Mouse (Mus musculus): ENCODE results near the gene Vmn2r105.

Vmn2r105 gene

GRCm38 (mm10) chr17:20234952-20235351 lies at the start of gene Vmn2r105:
Gene Vmn2r105, minus strand, starts transcription at chr17:20235052.
- DNase-seq (ENCODE audit: low read depth in 1 of 2, low spot score in 2 of 2) = no peak

DNA sequence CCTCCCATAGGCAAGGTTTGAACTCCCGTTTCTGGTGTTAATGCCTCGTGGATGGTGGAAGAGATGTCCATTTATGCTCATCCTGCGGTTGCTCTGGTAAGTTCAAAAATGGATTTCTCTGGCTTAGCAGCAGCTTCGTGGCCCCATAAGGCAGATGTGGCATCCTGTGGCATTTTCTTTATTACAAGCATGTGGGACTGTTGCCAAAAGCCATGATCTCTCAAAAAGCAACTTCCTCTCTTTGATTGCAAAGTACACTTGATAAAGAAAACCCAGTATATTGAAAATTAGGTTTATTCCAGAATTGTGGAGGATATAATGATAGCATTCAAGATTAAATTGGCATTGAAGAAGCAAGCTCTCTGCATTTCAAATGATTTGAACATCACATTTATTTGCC lies 20.7 kb upstream of the Vmn2r105 start:
- DNase-seq (ENCODE audit: low read depth in 1 of 2, low spot score in 2 of 2) = no peak

DNA sequence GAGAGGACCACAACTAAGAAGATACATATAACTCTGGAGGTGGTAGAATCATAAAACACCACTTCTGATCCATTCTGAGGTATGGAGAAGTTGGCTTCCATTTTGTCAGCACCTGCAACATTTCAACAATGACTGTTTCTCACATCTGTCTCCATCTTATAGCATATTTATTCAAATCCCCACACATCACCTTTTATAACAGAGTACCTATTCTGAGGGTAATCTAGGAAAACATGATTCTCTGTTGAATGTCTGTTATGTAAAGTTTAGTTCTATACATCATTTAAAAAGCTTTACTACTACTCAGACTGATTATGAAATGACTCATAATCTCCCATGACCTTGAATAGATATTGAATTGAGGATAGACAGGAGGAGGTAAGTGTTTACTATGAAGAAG lies 51.9 kb downstream of the Vmn2r105 start, which contains the start of gene Fpr-rs6:
Gene Fpr-rs6, minus strand, starts transcription at position 101 of the 400 bp plus-strand sequence.
- no peak for DNase-seq (ENCODE audit: low read depth in 1 of 2, low spot score in 2 of 2)
